Mouse (Mus musculus): ENCODE results near the gene Tomm34.
A peak's percentile ranks its signal among the peaks of the same experiment; 100 is the strongest.

DNA sequence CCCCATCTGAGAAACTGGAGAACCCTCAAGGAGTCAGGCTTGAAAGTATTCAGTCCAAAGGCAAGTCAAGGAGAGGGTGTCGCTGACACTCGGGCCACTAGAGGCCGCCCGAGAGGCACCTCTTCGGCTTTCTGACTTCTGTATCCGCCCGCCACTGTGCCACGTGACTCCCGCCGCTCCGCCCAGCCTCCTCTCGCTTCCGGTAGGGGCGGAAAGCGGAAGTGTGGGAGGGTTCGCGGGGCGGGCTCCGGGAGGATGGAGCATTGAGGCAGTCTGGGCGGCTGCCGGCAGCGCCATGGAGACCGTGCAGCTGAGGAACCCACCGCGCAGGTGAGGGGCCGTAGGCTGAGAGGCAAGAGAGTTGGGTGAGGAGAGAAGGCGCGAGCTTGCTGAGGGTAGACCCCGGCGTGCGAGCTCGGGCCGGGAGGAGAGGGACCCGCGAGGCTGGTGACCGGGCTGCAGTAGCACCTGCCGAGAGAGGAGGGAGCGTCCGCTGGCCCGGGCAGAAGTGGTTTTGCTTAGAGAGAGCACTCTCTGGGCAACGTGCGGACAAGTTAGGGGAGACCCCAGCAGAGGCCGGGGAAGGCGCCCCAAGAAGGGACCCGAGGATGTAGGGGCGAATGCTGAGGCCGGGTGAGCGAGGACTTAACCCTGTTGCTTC is 3.1 kb upstream of the Tomm34 start:
- no peak for TF ChIP-seq POU5F1 (IDR thresholded peaks at IDR 0.05; ENCODE audit: borderline replicate concordance, low read length)
- peak; percentile 71 for TF ChIP-seq CTCF (conservative IDR thresholded peaks at IDR 0.05; ENCODE audit: low read length)

All from E14TG2a.4 (cell line).